Mouse (Mus musculus) inflammation-experienced regulatory T-cells, adult 6 months (primary cell): ENCODE data around the gene Yaf2. TPM values are rescaled to one million over a fixed set of nuclear protein-coding genes. Genes with fewer than 3 reads are reported as not detected.
"Not testable (repeated sequence)": the region's sequence is repeated elsewhere in the genome, so short reads cannot be mapped to it uniquely, and the experiment has no call there.

Experiments
- ATAC-seq: one replicate; pipeline ENCODE4 v1.8.0; 2017
- polyA plus RNA-seq, 3 experiments: library from polyadenylated mRNA; unstranded; fragments of 100-300 nt; shearing (Covaris generic); gene quantifications; one replicate each; pipeline ENCODE4 v1.2.1; 2017

Gene Yaf2
- polyA plus RNA-seq, 3 experiments from 2014 or later, result 25.6 to 36.2 (median 33.0) TPM

DNA sequence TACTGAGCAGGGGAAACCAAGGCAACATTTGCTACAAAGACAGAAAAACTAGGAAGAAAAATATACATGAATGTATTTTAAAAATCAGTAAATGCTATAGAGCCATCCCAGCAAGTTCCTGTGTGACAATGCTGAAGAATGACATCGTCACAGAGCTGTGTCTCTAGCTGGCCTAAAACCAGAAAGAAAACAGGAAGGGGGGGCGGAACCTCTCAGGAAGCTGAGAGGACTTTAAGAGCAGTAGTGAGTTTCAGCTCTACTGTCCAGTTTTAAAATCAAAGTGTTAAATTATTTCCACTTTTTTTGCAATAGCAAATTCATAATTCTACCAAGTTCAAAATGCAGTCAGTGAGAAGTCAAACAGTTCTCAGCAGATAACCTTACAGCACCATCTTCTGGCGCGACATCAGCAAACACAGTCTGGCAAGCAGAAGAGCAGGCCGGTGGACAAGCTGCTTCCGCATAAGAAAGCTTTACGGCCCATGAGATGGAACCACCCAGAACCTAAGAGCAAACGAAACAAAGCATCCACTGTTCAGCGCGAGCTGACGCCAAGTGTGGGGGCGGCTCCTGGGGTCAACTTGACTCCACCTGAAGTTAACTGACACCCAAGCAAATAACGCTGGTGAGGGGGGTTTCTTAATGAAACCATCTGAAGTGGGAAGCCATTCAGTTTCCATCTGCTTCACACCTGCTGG is 85.0 kb downstream of the Yaf2 start:
- peak; percentile 55 for ATAC-seq

- no peak for ATAC-seq
These were observed 93.5 kb downstream of the Yaf2 start for GRCm38 (mm10) chr15:93243202-93243601.

DNA sequence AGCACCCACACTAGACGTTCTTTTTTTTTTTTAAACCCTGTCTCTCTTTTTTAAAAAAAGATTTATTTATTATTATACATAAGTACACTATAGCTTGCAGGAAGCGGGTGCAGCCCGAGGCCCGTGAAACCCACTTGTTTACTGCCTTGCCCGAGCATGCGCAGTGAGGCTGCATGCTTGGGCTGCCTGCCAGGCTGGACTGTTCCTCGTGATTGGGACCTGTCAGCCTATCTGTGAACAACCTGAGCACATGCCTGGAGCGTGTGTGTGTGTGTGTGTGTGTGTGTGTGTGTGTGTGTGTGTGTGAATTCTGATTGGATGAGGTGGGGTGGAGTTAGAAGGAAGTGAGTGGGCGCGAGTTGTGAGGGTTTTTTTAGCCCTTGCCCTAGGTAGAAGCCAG is 100.3 kb downstream of the Yaf2 start:
- ATAC-seq, result not testable (repeated sequence)

Other genes with a start within 250 kb of the Yaf2 start
- gene Gxylt1, start 61.8 kb downstream of the Yaf2 start, polyA plus RNA-seq, result 1 to 10 TPM; 6.8 to 7.2 (median 7.0) TPM
- gene Zcrb1, start 61.4 kb upstream of the Yaf2 start, polyA plus RNA-seq, result 100 to 1,000 TPM in 2 of 3 experiments, 10 to 100 TPM in 1; 67.1 to 132 (median 104) TPM
- 10 to 100 TPM; 26.4 to 47.1 (median 37.0) TPM for gene Pphln1, start 61.4 kb upstream of the Yaf2 start, polyA plus RNA-seq